Mouse (Mus musculus): ENCODE results near the gene Atrn. TPM values are rescaled to one million over a fixed set of nuclear protein-coding genes. Genes with fewer than 3 reads are reported as not detected.
A peak's percentile ranks its signal among the peaks of the same experiment; 100 is the strongest.

Gene Atrn
- polyA plus RNA-seq, 1 experiment from 2014 or later = 10.8 TPM

GRCm38 (mm10) chr2:131040854-131041825 lies 134.8 kb downstream of the Atrn start:
- peaks cover 22% of the 10 kb centered on the region for H3K4me1 ChIP-seq (replicated peaks)
- ATAC-seq (ENCODE audit: insufficient number of reproducible peaks, insufficient read depth, low FRiP score, low TSS enrichment, low read depth) = 0 out of 2 replicates have a peak, but pooled peaks have one; percentile 35
- 3% methylated on average over 104 of the region's 115 CpGs for WGBS
- H3K4me3 ChIP-seq (replicated peaks) = peak overlapping the region; percentile 69
- H3K4me2 ChIP-seq = peak overlapping the region; percentile 98
- H3K27ac ChIP-seq = no peak overlapping the region
- H3K9ac ChIP-seq (replicated peaks) = peak overlapping the region; percentile 75
- H3K9me3 ChIP-seq = no peaks in the 10 kb centered on the region
- peaks cover 64% of the 10 kb centered on the region for H3K27me3 ChIP-seq
- H3K36me3 ChIP-seq = no peaks in the 10 kb centered on the region

- Histone ChIP-seq H3K4me3 (replicated peaks) (peak within 1 kb of the TSS; percentile 69), H3K4me2 (peak within 1 kb of the TSS; percentile 98), H3K36me3 (no peaks in the 10 kb centered on the region), H3K4me1 (replicated peaks) (peaks cover 22% of the 10 kb centered on the region), H3K9me3 (no peaks in the 10 kb centered on the region), H3K9ac (replicated peaks) (no peak within 1 kb of the TSS), H3K27ac (no peak within 1 kb of the TSS), H3K27me3 (peaks cover 53% of the 10 kb centered on the region)
- WGBS = 62% methylated on average over 2 of the region's 2 CpGs
- no peak for ATAC-seq (ENCODE audit: insufficient number of reproducible peaks, insufficient read depth, low FRiP score, low TSS enrichment, low read depth)
Observed at GRCm38 (mm10) chr2:131042988-131043387, 136.7 kb downstream of the Atrn start, which contains the start of gene Gfra4. Gfra4 (minus strand) TSS chr2:131043088.

DNA sequence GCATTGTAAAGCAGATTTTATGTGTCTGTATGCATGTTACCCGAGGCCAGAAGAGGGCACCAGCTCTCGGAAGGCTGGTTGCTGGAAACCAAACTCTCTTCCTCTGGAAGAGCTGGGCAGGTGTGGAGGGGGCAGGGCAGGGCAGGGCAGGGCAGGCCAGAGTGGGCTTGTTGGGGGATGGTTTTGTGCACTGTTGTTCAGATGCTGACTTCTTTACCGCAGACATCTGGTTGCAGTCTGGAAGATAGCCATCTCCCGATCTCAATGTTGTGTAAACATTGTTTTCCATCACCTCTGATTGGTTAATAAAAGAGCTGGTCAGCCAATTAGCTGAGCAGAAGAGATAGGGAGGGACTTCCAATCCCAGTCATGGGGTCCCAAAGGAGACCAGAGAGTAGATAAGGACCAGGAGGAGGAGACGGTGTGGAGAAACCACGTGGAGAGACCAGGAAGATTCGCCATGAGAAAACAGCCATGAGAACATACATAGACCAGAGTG lies 138.1 kb downstream of the Atrn start:
- no peaks in the 10 kb centered on the region for H3K9me3 ChIP-seq
- no peak overlapping the region for H3K27ac ChIP-seq
- H3K4me2 ChIP-seq = peak overlapping the region; percentile 25
- H3K27me3 ChIP-seq = peaks cover 44% of the 10 kb centered on the region
- no peak overlapping the region for H3K9ac ChIP-seq (replicated peaks)
- no peak for ATAC-seq (ENCODE audit: insufficient number of reproducible peaks, insufficient read depth, low FRiP score, low TSS enrichment, low read depth)
- no peaks in the 10 kb centered on the region for H3K36me3 ChIP-seq
- WGBS = 6% methylated on average over 7 of the region's 7 CpGs
- peaks cover 22% of the 10 kb centered on the region for H3K4me1 ChIP-seq (replicated peaks)
- H3K4me3 ChIP-seq (replicated peaks) = no peak overlapping the region

DNA sequence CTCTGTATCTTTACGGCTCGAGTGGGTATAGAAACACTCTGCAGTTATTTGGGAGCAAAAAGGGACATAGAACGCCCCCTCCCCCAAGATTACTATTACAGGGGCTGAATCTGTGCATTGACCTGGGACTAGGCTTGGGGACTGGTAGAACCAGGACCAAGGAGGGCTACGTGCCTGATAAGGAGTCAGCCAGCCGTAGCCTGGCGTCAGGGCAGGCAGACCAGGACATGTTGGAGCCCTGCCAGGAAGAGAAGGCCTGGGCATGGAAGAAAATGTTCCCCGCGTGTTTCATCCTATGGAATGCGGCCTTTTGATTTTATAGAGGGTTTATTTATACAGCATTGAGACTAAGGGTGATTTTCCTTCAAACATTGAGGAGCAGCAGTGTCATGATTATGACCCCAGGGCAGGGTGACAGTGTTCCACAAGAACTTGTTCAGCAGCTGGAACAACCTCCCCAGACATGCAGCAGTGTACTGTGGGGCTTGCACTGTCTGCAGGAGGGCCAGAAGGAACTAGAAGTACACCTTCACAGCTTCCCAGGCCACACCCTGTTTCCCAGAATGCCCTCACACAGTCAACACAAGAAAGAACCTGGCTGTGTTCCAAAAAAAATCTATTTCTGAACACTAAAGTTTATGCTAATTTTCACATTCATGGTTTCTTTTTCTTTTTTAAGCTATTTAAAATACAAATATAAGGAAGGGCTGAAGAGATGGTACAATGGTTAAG lies 138.9 kb downstream of the Atrn start:
- Histone ChIP-seq H3K27ac (no peak overlapping the region), H3K9ac (replicated peaks) (no peak overlapping the region), H3K4me2 (no peak overlapping the region), H3K36me3 (no peaks in the 10 kb centered on the region), H3K27me3 (peaks cover 38% of the 10 kb centered on the region), H3K9me3 (no peaks in the 10 kb centered on the region), H3K4me3 (replicated peaks) (no peak overlapping the region), H3K4me1 (replicated peaks) (peaks cover 20% of the 10 kb centered on the region)
- ATAC-seq (ENCODE audit: insufficient number of reproducible peaks, insufficient read depth, low FRiP score, low TSS enrichment, low read depth) = no peak
- WGBS = 67% methylated on average over 9 of the region's 9 CpGs

- no peak for ATAC-seq (ENCODE audit: insufficient number of reproducible peaks, insufficient read depth, low FRiP score, low TSS enrichment, low read depth)
- peaks cover 33% of the 10 kb centered on the region for H3K27me3 ChIP-seq
- H3K4me2 ChIP-seq = no peak overlapping the region
- no peak overlapping the region for H3K4me3 ChIP-seq (replicated peaks)
- H3K9ac ChIP-seq (replicated peaks) = no peak overlapping the region
- no peak overlapping the region for H3K27ac ChIP-seq
- no peaks in the 10 kb centered on the region for H3K9me3 ChIP-seq
- no peaks in the 10 kb centered on the region for H3K36me3 ChIP-seq
- WGBS = 87% methylated on average over 2 of the region's 2 CpGs
- H3K4me1 ChIP-seq (replicated peaks) = peaks cover 12% of the 10 kb centered on the region
Observed at GRCm38 (mm10) chr2:131046025-131046424, 139.7 kb downstream of the Atrn start.

DNA sequence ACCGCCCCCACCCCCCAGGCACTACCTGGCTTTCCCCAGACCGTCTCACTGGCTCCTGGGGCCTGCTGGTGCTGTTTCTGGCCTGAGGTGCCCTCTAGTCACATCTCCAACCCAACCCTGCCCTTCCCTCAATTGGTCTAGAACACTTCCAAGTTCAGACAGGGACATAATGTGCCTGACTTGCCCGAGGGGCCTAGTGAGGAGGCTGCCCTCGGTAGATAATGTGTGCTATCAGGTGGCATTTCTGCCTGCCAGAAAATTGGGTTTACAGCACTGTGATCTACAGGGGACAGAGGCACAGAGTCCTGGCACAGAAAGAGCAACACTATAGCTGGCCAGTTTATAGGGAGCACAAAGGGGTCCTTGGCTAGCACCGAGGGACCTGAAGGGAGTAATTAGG lies 145.7 kb downstream of the Atrn start:
- Histone ChIP-seq H3K27me3 (peaks cover 64% of the 10 kb centered on the region), H3K36me3 (no peaks in the 10 kb centered on the region), H3K27ac (no peak overlapping the region), H3K4me3 (replicated peaks) (no peak overlapping the region), H3K4me2 (no peak overlapping the region), H3K9ac (replicated peaks) (no peak overlapping the region), H3K9me3 (no peaks in the 10 kb centered on the region), H3K4me1 (replicated peaks) (peaks cover 33% of the 10 kb centered on the region)
- ATAC-seq (ENCODE audit: insufficient number of reproducible peaks, insufficient read depth, low FRiP score, low TSS enrichment, low read depth) = no peak
- 68% methylated on average over 5 of the region's 5 CpGs for WGBS

DNA sequence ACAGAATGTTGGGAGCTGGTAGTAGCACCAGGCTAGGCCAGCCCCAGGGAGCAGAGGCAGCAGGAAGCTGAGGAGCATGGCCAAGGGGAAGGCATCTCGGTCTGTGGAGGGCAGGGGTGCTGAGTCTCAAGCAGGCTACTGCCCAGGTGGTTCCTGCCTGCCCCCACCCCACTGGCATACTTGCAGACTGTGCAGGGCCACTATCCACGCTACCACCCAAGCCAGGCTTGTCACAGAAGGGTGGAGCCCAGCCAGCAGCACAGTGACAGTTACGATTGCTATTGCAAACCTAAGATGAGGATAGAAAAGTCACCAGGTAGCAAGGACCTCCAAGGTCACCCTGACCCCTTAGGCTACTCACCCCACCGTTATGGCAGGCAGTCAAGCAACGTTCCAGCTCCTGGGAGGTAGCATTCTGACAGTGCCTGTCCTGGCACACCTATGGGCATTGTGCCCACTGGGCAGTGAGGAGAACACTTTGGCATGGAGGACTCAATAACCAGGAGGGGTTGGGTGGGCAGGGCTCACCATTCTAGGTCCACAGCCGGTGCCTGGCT lies 146.6 kb downstream of the Atrn start:
- H3K27me3 ChIP-seq = peaks cover 70% of the 10 kb centered on the region
- no peaks in the 10 kb centered on the region for H3K36me3 ChIP-seq
- ATAC-seq (ENCODE audit: insufficient number of reproducible peaks, insufficient read depth, low FRiP score, low TSS enrichment, low read depth) = no peak
- H3K9ac ChIP-seq (replicated peaks) = no peak overlapping the region
- no peak overlapping the region for H3K4me3 ChIP-seq (replicated peaks)
- H3K4me1 ChIP-seq (replicated peaks) = peaks cover 33% of the 10 kb centered on the region
- WGBS = 66% methylated on average over 6 of the region's 6 CpGs
- H3K9me3 ChIP-seq = no peaks in the 10 kb centered on the region
- H3K4me2 ChIP-seq = no peak overlapping the region; the same call in 1 of the 2 replicates
- no peak overlapping the region for H3K27ac ChIP-seq

DNA sequence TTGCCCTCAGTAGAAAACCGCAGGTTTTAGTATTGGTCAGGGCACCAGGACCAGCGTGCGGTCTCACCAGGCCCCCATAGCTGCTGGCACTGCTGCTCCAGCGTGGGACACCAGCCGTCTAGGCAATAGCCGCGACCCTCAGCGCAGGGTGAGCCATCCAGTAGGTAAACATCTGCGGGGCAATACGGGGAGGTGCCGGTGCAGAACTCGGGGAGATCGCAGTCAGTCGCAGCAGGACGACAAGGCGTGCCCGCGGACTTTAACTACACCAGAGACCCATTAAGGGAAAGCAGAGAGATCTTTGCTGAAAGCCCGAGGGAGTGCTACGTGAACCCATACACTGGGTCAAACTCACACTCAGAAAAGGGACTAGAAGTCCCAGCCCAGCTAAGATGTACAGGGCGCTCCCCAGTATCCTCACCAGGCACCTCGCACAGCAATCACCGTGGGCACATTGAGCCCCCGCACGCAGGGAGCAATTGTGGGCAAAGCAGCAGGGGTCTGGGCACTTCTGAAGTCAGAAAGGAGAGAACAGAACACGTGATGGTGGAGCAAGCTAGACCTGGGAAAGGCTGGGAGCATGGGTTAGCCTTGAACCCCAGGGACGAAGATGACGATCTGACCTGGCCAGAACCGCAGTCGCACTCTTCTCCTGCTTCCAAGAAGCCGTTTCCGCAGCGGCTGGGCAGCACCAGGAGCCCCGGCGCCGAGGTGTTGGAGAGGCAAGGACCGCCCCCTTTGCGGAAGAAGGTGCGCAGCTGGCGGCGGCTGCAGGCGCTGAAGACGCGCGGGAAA lies 147.8 kb downstream of the Atrn start:
- H3K27ac ChIP-seq = no peak overlapping the region
- H3K9me3 ChIP-seq = no peaks in the 10 kb centered on the region
- H3K9ac ChIP-seq (replicated peaks) = peak overlapping the region; percentile 47
- no peak for ATAC-seq (ENCODE audit: insufficient number of reproducible peaks, insufficient read depth, low FRiP score, low TSS enrichment, low read depth)
- peaks cover 78% of the 10 kb centered on the region for H3K27me3 ChIP-seq
- peak overlapping the region; percentile 59 for H3K4me2 ChIP-seq
- peaks cover 35% of the 10 kb centered on the region for H3K4me1 ChIP-seq (replicated peaks)
- under 1% methylated on average over 45 of the region's 45 CpGs for WGBS
- H3K4me3 ChIP-seq (replicated peaks) = peak overlapping the region; percentile 27
- no peaks in the 10 kb centered on the region for H3K36me3 ChIP-seq

GRCm38 (mm10) chr2:131054646-131055264 lies 148.5 kb downstream of the Atrn start:
- H3K4me3 ChIP-seq (replicated peaks) = peak overlapping the region; percentile 27
- H3K9ac ChIP-seq (replicated peaks) = peak overlapping the region; percentile 47
- H3K4me2 ChIP-seq = peak overlapping the region; percentile 59
- H3K36me3 ChIP-seq = no peaks in the 10 kb centered on the region
- H3K9me3 ChIP-seq = no peaks in the 10 kb centered on the region
- H3K4me1 ChIP-seq (replicated peaks) = peaks cover 42% of the 10 kb centered on the region
- 0 out of 2 replicates have a peak, but pooled peaks have one; percentile 29 for ATAC-seq (ENCODE audit: insufficient number of reproducible peaks, insufficient read depth, low FRiP score, low TSS enrichment, low read depth)
- H3K27ac ChIP-seq = no peak overlapping the region
- H3K27me3 ChIP-seq = peaks cover 78% of the 10 kb centered on the region
- WGBS = 3% methylated on average over 21 of the region's 21 CpGs

DNA sequence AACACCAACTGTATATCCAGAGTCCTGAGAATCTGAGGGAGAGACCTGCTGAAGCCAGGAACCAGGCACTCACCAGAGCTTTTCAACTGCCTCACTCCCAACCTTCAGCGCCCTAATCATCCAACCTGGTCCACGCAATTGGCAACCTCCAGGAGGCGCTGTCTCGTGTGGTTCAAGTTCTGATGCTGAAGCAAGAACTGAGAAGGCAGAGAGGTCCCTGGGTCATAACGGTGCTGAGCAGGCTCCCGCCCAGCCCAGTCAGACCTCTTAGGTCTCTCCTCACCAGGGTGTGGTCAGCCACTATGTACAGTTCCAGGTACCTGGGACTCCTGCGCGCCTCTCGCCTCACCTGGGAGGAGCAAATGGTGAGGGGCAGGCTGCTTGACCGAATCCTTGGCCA lies 149.3 kb downstream of the Atrn start:
- H3K4me3 ChIP-seq (replicated peaks) = 0 out of 2 replicates have a peak overlapping the region, but pooled peaks have one; percentile 27
- no peak overlapping the region for H3K9ac ChIP-seq (replicated peaks)
- no peaks in the 10 kb centered on the region for H3K9me3 ChIP-seq
- H3K36me3 ChIP-seq = no peaks in the 10 kb centered on the region
- H3K27ac ChIP-seq = no peak overlapping the region
- H3K27me3 ChIP-seq = peaks cover 72% of the 10 kb centered on the region
- no peak for ATAC-seq (ENCODE audit: insufficient number of reproducible peaks, insufficient read depth, low FRiP score, low TSS enrichment, low read depth)
- WGBS = 4% methylated on average over 10 of the region's 10 CpGs
- peak overlapping the region; percentile 59 for H3K4me2 ChIP-seq
- H3K4me1 ChIP-seq (replicated peaks) = peaks cover 51% of the 10 kb centered on the region
